Mouse (Mus musculus): ENCODE measurements around the gene Gm11037.

DNA sequence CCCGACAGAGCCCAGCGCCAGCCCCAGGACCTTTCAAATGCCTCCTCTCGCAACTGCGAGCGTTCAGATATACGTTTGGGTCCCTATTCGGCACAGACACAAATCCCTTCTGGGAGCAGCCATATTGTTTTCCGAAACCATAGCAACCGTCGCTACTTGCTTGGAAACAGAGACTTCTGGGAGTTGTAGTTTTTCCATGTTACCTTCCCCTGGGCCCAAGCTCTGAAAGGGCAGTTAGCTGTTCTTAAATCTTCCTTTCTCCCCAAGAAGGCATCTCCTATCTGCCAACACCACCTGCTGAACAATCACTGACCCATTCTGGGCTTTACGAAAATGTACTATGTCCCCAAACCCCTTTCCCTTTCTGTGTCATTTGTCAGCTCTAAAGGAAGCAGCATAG, 41.4 kb downstream of the Gm11037 start:
- no peak for TF ChIP-seq CTCF (IDR thresholded peaks at IDR 0.05; ENCODE audit: borderline replicate concordance, control insufficient read depth, extremely low read depth, insufficient read depth, low read length, poor library complexity)
- TF ChIP-seq POLR2A (IDR thresholded peaks at IDR 0.05; ENCODE audit: control insufficient read depth, extremely low read depth, insufficient read depth, low read length, poor library complexity) = no peak
